Mouse (Mus musculus) kidney, postnatal 36 days (tissue): ENCODE results near the gene Col4a3.

Experiments
- DNase-seq, 2 experiments: peaks; one replicate each; pipeline ENCODE4 v3.0.0; 2021 to 2022; ENCODE audit warnings: mixed read lengths in 2 of 2

Col4a3 gene

DNA sequence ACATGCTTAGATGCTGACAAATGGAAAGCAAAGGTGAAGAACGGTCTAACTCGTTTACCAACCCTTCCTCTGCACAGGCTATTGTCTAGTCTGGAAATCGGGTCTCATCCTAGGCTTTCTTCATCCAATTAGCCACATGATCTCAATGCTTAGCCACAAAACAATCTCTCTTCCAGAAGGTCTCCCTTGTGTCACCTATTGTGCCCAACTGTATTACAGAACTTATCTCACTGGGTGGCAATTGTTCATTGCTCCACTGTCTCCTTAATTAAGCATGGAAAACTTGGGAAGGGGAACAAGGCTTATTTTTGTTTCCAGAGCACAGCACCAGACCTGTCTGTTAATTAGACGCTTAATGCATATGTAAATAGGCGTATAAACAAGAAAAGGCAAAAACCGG, 101.2 kb downstream of the Col4a3 start:
- DNase-seq: no peak

DNA sequence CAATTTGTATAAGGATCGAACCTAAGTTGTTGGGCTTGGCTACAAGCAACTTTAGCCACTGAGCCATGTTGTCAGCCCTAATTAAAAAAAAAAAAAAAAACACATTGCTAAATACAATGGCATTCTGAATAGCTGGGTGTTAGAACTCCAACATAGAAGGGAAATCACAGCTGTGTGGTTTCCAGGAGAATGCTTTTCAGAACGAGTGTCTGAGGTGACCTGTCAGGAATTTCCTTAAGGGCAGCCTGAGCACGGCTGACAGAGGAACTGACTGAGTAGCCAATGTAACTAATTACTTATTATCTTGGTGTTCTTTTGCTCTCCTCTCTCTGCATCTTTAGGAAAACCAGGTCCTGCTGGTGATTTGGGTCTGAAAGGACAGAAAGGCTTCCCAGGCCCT, 109.2 kb downstream of the Col4a3 start:
- DNase-seq: no peak

DNA sequence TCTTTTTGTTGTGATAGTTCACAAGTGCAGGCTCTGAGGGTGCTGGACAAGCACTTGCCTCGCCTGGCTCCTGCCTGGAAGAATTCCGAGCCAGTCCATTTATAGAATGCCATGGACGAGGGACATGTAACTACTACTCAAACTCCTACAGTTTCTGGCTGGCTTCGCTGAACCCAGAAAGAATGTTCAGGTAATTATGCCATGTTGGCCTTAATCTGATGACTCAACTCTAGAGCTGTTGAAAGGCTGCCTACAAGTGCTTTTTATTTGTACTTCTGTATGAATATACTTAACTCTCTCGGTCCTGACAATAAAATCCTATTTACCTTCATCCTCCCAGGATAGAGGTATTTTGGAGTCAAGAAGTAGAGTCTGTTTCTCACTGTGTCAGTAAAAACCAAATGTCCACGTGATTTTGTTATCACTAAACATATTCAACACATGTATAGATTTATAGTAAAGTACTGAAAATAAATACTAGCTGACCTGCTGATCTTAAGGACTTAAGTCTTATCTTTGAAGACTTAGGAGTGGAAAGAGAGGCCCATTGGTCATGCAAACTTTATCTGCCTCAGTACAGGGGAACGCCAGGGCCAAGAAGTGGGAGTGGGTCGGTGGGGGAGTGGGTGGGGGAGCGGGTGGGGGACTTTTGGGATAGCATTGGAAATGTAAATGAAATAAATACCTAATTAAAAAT, 131.2 kb downstream of the Col4a3 start:
- no peak for DNase-seq

DNA sequence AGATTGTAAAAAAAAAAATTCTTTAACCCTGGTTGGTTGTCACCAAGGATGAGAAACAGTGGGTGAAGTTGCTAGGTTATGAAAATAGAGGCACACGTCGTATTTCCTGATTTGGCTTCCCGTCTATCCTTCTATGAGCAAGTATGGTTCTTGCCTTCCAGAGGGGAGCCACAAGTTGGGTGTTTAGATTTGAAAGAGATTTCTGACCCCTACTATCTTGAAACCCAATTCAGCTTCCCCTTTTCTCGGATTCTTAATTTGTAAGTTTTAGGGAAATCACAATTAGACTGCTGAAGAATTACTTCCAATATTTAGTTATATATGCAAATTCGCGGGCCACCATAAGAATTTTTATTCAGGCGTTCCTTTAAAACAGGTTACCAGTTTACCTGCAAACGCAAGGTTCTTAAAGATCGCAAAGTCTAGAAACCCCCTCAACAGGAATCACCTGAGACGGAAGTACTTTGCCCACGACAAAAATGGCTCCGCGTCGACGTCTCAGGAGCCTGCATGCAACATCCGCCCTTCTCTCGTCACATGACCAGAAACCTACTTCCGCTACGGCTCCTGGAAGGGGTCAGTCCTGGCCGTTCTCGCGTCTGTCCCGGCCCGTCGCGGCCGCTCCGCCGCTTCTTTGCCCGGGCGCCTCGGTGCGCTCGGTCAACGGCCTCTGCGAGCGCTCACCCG, 137.8 kb downstream of the Col4a3 start, which contains the start of gene Mff:
Gene Mff, plus strand, starts transcription at position 552 of the 687 bp plus-strand sequence.
- DNase-seq: peak; percentile 96 to 97

DNA sequence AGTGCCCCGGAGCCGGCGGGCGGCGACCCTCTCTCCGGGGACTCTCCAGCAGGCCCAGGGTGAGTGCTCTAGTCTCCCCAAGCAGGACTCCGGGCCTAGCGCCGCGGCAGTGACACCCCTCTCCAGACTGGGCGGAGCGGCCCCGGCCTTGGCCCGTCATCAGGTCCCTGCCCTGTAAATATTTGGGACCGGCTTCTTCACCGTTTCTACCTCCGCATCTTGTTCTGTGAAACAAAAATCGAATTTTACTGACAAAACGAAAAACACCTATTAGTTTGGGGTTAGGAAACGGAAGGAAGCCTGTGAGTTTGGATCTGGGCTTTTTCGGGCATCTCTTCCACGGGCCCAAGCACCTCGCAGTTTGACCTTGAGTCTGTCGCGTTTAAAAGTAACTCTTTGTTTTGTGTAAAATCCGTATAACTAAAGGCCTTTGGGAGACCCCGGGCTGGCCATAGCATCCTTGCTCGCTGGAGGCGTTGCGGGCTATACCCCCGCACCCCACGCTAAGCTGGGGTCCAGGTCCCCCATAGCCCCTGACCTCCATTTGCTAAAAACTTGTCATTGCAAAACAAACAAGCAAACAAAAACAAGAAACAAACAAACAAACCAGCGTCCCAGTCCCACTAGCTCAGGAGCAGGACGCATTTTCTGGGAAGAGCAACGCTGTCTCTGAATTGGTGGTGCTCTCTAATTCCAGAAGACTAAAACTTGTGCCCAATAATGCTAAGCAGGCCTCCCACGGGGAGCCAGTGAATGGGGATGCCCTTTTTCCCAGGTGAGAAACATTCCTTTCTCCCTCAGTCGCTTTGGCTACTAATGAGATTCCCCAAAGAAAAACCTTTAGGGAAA, 138.5 kb downstream of the Col4a3 start:
- peak in 1 of 2 experiments; percentile 4 for DNase-seq

- no peak for DNase-seq
Measured at GRCm38 (mm10) chr1:82725875-82726185, 139.1 kb downstream of the Col4a3 start.

- no peak for DNase-seq
Measured at GRCm38 (mm10) chr1:82726482-82726881, 139.8 kb downstream of the Col4a3 start.

GRCm38 (mm10) chr1:82733357-82733756, 146.6 kb downstream of the Col4a3 start:
- no peak for DNase-seq

DNA sequence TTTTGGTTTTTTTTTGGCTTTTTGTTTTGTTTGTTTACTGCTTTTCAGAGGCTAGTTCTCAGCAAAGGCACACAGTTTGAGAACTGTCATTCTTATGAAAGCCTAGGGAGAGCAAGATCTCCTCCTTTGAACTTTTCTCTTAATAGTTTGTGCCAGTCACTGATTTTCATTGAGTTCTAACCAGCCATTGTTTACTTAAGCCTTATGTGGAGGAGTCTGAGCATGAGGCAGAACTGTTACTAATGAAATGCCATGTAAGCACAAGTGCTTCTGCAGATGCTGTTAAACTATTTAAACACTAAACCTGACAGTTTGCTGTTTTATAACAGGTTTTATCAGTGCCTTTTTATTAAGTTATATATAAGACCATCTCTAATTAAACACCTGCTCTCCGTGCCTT, 151.3 kb downstream of the Col4a3 start:
- no peak for DNase-seq

GRCm38 (mm10) chr1:82741539-82741938, 154.8 kb downstream of the Col4a3 start:
- DNase-seq: no peak

DNA sequence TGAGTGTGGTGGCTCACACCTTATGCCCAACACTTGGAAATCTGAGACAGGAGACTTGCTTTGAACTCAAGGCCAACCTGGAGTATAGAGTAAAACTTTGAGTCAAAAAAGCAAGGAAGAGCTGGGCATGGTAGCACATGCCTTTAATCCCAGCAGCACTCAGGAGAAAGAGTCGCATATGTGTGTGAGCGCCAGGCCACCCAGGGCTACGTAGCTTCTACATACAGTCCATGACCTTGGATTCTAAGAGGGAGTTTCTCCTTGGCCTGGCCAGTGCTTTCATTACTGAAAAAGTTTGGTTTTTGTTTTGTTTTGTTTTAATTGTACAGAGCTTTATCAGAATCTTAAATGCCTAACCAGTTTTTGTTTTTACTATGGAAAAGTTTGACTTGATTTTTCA, 157.2 kb downstream of the Col4a3 start:
- no peak for DNase-seq

DNA sequence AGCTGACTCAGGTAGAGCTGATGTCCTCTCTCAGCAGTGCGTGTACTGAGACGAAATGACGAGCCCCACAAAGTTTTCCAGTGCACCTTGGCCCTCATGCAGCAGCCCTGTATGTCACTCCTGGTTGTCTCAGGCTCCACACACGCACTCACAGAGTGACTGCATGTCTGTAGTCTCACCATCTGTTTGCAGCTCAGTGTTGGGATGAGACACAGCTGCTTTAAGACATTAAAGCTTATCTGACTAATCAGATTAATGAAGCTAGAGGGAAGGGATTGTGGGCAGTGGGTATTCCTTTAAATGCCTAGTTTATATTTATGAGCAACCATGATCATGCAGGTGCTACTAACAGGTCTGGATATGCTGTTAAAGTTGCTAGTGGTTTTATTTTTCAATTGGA, 159.7 kb downstream of the Col4a3 start:
- no peak for DNase-seq

GRCm38 (mm10) chr1:82747714-82748452, 161.2 kb downstream of the Col4a3 start:
- no peak for DNase-seq

- DNase-seq: peak in 1 of 2 experiments; percentile 34
Measured at GRCm38 (mm10) chr1:82759520-82759919, 172.8 kb downstream of the Col4a3 start.

- DNase-seq: no peak
Measured at GRCm38 (mm10) chr1:82761454-82762169, 174.9 kb downstream of the Col4a3 start.

DNA sequence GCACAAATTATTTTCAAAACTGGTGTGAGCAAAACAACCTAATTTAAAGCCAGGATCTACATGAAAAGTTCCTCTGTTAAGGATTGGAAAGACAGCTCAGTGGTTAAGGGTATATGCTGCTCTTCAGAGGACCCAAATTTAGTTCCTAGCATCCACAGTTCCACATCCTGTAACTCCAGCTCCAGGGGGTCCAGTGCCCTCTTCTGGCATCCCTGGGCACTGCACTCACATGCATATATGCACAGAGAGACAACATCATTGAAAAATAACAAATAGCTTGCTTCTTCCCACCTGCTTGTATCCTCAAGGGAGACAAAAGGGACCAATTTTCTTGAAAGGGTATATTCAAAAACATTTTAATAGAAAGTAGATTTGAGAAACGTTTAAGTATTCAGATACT, 175.6 kb downstream of the Col4a3 start:
- DNase-seq: no peak

GRCm38 (mm10) chr1:82766227-82766626, 179.5 kb downstream of the Col4a3 start:
- no peak for DNase-seq

GRCm38 (mm10) chr1:82766641-82767040, 179.9 kb downstream of the Col4a3 start:
- no peak for DNase-seq

DNA sequence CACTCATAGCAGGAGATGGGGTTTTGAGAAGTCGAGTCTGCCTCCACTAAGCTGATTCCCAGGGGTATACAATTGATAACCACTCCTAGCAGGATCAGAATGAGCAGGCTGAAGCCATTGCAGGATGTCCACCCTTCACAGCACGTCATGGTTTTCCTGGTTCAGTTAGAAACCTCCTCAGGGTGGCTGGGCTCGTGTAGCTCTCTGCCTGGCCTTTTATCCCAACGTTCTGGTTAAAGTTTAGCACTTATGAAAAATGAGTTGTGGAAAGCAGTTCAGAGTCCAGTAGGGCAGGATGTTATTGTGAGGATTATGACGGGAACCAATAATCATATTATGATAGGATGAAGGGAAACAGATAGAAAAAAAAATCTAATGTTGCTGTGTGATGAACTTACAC, 181.5 kb downstream of the Col4a3 start, which contains the start of gene Tm4sf20:
Gene Tm4sf20, minus strand, starts transcription at position 193 of the 400 bp plus-strand sequence.
- DNase-seq: no peak

DNA sequence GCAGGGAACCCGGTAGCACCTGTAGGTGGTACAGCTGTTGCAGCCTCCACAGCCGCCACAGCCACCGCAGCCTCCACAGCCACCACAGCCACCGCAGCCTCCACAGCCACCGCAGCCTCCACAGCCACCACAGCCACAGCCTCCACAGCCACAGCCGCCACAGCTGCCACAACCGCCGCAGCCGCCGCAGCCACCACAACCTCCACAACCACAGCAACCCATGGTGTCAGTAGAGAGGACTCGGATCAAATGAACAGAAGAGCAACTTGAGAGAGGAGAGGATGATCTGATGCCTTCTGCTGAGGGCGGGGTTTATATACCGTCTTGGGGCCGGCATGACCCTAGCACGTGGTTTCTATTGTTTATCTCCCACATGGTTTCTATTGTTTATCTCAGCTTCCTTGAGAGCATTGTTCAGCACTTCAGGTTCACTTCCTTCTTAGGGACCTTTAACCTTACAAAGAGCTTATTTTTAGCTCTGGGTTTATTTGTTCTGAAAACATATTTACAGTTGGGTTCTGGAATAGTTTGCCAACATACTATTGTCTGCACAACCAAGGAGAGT, 184.4 kb downstream of the Col4a3 start, which contains the start of gene Gm47791:
Gene Gm47791, minus strand, starts transcription at position 222 of the 565 bp plus-strand sequence.
- DNase-seq: no peak
